Mouse (Mus musculus) lung, postnatal 0 days (tissue): ENCODE measurements around the gene Syn3.

Experiments used
- CTCF ChIP-seq: IDR thresholded peaks from 2 replicates; pipeline ENCODE4 v1.5.1; 2016; ENCODE audit warnings: antibody characterized with exemption, mild to moderate bottlenecking
- EP300 ChIP-seq: IDR thresholded peaks from 2 replicates; pipeline ENCODE4 v1.6.1; 2016; ENCODE audit warnings: antibody characterized with exemption, mild to moderate bottlenecking, control low read depth

DNA sequence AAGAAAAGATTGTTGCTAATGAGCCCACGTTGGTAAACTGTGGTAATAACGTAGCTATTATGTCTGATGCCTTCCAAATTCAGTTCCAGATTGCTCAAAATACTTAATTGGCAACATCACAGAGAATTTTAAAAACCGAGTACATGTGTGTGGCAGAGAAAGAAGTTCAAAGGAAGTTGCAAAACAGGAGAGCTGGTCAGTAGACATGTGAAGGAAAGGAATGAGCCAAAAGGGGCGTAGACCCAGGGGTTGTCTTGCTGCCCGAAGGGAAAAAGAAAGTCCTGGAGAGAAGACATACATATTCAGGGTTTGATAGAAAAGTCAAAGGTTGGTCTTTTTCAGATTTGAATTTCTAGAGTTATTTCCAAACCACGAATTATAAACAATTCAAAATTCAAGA, 87.8 kb downstream of the Syn3 start:
- TF ChIP-seq CTCF = no peak
- no peak for TF ChIP-seq EP300
